Mouse (Mus musculus): Measurements from ENCODE around the gene Dand5.

DNA sequence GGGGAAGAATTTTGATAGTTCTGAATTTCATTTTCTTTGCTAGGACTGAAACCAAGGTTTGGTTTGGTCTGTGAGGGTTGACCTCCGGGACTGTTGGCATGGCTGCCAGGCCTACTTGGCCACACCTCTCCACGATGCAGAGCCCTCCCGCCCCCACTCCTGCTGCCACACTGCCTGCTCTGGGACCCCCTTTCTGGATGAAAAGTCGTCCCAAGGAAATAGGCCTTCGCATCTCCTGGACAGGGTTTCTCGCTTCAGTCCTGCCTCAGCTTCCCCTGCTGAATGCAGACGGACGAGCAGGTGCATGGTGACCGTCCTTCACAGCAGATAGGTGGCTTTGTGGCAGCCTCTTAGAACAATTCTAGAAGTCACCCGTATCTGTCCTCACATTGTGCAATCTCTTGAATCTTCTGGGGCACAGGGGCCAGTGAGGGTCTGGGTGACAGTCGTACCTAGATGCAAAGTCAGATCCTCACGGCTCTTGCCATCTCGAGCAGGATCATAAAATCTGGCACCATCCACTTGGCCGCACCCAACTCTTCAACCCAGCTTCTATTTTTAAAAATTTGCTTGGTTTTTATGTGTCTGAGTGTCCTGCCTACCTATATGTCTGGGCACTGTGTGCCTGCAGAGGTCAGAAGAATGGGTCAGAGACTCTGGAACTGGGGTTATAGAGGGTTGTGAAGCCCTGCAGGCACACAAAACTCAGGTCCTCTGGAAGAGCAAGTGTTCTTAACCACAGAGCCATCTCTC, 54.1 kb downstream of the Dand5 start:
- TF ChIP-seq CTCF (conservative IDR thresholded peaks at IDR 0.05; ENCODE audit: low read length) (no peak), POU5F1 (IDR thresholded peaks at IDR 0.05; ENCODE audit: borderline replicate concordance, low read length) (no peak)
